Mouse (Mus musculus): ENCODE data around the gene Pip5k1a.
"Not testable (repeated sequence)": the region's sequence is repeated elsewhere in the genome, so short reads cannot be mapped to it uniquely, and the experiment has no call there.

The Pip5k1a gene

GRCm38 (mm10) chr3:95041625-95042024 lies 65.1 kb downstream of the Pip5k1a start:
- DNase-seq: no peak

- DNase-seq: no peak
Observed at GRCm38 (mm10) chr3:95029953-95030352, 76.8 kb downstream of the Pip5k1a start.

DNA sequence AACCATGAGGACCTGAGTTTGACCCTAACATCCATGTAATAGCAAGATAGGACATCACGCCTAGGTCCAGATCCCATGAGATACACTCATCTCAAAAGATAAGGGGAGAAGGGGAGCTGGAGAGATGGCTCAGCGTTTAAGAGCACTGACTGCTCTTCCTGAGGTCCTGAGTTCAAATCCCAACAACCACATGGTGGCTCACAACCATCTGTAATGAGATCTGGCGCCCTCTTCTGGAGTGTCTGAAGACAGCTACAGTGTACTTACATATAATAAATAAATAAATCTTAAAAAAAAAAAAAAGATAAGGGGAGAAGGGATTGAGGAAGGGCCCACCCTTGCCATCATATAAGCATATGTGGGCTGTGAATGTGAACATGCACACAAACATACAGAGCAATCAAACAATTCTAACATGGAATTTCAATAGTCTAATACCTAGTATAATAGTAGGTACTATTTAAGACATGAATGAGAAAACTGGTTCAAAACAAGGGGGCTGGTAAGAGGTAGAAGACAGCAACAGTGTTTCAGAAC lies 77.4 kb downstream of the Pip5k1a start:
- DNase-seq: not testable (repeated sequence)

DNA sequence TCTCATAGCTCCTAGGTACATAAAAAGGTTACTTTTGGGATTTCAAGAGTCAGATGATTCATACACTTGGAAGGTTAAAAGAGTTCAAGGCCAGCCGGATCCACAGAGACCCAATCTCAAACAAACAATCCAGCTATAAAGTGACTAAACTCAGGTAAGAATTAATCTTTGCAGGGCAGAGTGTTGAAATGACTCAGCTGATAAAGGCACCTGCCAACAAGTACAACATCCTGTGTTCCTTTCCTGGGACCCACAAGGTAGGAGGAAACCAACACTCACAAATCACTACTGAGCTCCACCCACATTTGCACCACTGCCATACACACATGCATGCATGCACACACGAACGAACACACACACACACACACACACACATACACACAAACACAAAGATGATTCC lies 78.1 kb downstream of the Pip5k1a start:
- peak; percentile 15 for DNase-seq

GRCm38 (mm10) chr3:95027701-95028100 lies 79.0 kb downstream of the Pip5k1a start:
- peak; percentile 29 for DNase-seq

DNA sequence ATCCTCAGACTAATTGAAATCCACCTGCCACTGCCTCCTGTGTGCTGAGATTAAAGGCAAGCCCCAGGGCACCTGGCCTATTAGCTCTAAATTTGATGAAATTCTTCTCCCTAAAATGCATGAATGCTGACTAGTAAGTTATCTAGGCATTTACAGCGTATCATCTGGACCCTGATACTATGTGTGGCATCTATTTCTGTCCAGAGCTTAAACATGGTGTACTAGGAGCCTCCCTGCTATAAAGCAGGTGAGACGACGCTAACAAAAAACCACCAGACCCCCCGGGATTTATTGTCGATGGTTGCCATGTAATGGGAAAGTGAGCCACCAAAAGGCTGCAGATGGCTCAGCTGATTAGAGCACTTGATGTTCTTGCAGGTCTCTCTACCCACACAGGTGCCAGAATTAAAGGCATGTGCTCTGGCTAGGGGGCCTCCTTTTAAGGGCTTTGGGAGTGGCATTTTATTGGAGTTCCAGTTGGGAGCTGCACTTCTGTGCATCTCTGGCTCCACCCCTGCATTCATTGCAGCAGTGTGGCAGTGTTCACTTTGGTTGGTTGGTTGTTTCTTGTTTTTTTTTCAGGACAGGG lies 79.6 kb downstream of the Pip5k1a start:
- DNase-seq: no peak

GRCm38 (mm10) chr3:95025202-95025601 lies 81.5 kb downstream of the Pip5k1a start:
- DNase-seq: peak; percentile 20

DNA sequence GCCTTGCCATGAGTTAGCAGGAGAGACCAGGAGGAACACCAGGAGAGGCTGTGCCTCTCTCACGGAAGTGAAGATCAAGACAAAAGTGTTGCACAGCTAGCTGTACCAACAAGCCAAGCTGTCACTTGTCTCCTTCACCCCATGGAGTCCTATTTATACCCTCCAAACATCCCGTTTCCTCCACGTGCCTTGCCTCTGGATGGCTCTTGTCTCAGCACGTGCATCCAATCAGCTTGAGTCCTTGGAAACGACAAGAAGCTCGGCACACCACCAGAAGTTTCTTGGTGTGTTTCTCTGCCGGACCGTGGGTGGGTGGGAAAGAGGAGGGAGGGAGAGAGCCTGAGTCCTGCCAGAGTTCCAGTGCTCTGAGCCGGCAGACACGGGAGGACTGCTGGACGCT lies 82.2 kb downstream of the Pip5k1a start:
- peak; percentile 87 for DNase-seq

GRCm38 (mm10) chr3:95020956-95021355 lies 85.8 kb downstream of the Pip5k1a start:
- DNase-seq: not testable (repeated sequence)

DNA sequence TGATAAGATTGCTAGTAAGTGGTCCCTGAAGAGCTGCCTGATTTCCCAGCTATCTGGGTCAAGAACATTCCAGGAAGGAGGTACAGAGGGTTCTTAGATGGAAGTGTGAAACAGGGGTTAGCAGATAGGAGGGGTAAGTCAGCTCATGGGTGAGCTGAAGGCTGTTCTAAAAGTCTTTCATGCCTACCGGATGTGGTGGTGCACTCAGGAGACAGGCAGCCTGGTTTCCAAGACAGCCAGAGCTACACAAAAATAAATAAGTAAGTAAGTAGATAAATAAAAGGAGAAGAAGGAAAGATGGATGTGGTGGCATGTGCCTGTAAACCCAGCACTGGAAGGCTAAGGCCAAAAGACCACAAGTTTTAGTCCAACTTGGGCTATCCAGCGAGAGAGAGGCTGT lies 88.0 kb downstream of the Pip5k1a start:
- peak; percentile 11 for DNase-seq

- no peak for DNase-seq
Observed at GRCm38 (mm10) chr3:95016532-95017056, 90.1 kb downstream of the Pip5k1a start.

GRCm38 (mm10) chr3:95015891-95016531 lies 90.7 kb downstream of the Pip5k1a start:
- peak; percentile 97 for DNase-seq

DNA sequence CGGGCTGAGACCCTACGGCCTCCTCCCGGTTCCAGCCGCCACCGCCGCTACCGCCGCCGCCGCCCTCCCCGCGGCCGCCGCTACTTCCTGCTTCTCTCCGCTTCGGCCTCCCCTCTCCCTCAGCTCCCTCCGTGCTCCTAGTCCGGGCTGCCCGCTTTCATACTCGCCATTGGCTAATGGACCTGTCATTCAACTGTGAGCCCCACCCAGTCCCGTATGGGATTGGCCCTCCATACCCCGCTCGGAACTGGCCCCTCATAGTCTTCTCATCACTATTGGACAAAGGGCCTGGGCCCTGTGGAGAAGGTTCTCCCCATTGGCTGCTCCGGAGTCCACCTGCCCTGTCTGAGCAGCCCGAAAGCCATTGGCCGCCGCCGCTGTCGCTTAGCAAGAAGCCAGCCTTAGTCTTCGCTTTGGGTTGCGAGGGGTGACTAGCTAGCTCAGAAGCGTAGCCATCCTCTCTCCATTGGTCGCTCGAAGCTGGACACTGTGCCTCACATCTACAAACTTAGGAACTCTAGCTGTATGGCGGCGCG lies 91.3 kb downstream of the Pip5k1a start, which contains the start of gene Zfp687:
Gene Zfp687 (minus strand): TSS at position 112 of the 536 bp plus-strand sequence.
- peak; percentile 100 for DNase-seq

DNA sequence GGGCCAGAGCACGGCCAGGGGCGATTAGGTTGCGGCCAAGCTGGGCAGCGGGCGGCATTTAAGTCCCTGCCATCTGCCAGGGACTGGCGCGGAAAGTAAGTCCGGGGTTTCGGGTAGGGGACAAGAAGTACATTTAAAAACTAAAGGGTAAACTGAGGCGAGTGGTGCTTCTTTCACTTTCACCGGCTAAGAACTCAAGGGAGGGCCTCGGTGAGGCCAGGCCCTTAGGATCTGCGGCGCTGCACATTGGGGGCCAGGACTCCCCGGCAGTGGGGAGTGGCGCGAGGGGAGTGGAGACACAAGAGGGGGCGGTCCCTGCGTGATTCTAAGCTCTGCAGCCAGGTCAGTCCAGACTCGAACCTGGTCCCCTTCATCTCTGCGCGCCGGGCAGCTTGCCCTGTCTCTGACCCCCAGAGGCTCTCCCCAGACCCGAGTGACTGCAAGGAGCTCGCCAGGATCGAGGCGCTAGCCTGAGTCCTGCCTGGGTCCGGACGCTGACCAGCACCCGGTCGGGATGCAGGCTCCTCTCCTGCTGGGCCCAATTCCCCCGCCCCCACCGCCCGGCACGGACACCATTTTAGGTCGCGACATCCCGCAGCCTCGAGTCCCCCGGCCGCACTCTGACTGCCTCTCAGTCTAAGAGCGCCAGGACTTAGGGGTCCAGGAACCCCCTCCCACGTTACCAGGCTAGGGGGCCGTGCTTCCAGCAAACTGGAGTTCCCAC lies 92.1 kb downstream of the Pip5k1a start:
- DNase-seq: peak; percentile 67

- no peak for DNase-seq
Observed at GRCm38 (mm10) chr3:95013699-95014427, 92.9 kb downstream of the Pip5k1a start.

- DNase-seq: no peak
Observed at GRCm38 (mm10) chr3:95012982-95013381, 93.7 kb downstream of the Pip5k1a start.

DNA sequence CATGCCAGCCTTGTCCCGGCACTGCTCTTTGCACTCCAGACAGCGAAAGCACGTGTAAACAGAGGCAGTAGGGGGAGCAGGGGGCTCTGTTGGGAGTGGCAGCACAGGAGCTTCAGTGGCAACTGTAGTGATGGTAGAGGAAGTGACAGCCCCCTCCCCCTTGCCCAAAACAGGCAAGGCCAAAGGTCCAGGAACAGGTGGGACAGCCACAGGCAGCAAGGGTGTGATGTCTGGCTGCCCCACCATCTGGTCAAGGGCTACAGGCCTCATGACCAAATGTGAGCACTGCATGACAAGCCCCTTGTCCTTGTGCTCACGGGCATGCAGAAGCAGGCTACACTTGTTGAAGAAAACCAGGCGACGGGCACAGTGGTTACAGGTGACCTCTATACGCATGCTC lies 96.3 kb downstream of the Pip5k1a start:
- no peak for DNase-seq

Measured in lung, postnatal 36 days (tissue).